Mouse (Mus musculus) neural tube, embryonic 14.5 days (tissue): ENCODE data around the gene Gadd45g. TPM values are rescaled to one million over a fixed set of nuclear protein-coding genes. Genes with fewer than 3 reads are reported as not detected.
"Not testable (repeated sequence)": the region's sequence is repeated elsewhere in the genome, so short reads cannot be mapped to it uniquely, and the experiment has no call there.

ENCODE experiments used
- ATAC-seq: fragments of 200-750 bp; cut with Nextera tagmentation; 2 replicates; pipeline ENCODE4 v1.8.0; 2017; ENCODE audit warnings: low read depth, mild to moderate bottlenecking, moderate TSS enrichment, moderate library complexity
- H3K27ac ChIP-seq: fragments of 300-500 bp; sonication (generic); 2 replicates; pipeline ENCODE4 v1.5.1; 2014; ENCODE audit warnings: low read depth, mild to moderate bottlenecking, control low read depth, low read length, moderate library complexity, mixed read lengths
- H3K27me3 ChIP-seq: fragments of 300-500 bp; sonication (generic); 2 replicates; pipeline ENCODE4 v1.6.1; 2014; ENCODE audit warnings: low read length; ENCODE audit not compliant: control insufficient read depth, insufficient read depth
- H3K36me3 ChIP-seq: fragments of 300-500 bp; sonication (generic); 2 replicates; pipeline ENCODE4 v1.6.1; 2014; ENCODE audit warnings: low read length, mixed read lengths; ENCODE audit not compliant: control insufficient read depth, insufficient read depth
- H3K4me1 ChIP-seq: fragments of 300-500 bp; sonication (generic); 2 replicates; pipeline ENCODE4 v1.6.1; 2014; ENCODE audit warnings: low read length; ENCODE audit not compliant: control insufficient read depth, insufficient read depth
- H3K4me2 ChIP-seq: fragments of 300-500 bp; sonication (generic); 2 replicates; pipeline ENCODE4 v1.6.1; 2014; ENCODE audit warnings: mild to moderate bottlenecking, low read depth, low read length, control low read depth
- H3K4me3 ChIP-seq: fragments of 300-500 bp; sonication (generic); 2 replicates; pipeline ENCODE4 v1.5.1; 2014; ENCODE audit warnings: low read depth, low read length, control low read depth, mixed read lengths
- H3K9ac ChIP-seq: fragments of 300-500 bp; sonication (generic); replicated peaks from 2 replicates; pipeline ENCODE4 v1.6.1; 2014; ENCODE audit warnings: low read depth, mild to moderate bottlenecking, control low read depth, low read length, mixed read lengths
- H3K9me3 ChIP-seq: fragments of 300-500 bp; sonication (generic); 2 replicates; pipeline ENCODE4 v1.6.1; 2016; ENCODE audit warnings: low read length; ENCODE audit not compliant: control insufficient read depth
- WGBS: fragments of 180-500 bp; shearing (Covaris S2); extraction: QIAGEN DNeasy Blood & Tissue Kit; methylation state at CpG from one replicate; pipeline ENCODE4 v1.1.7; 2014; 5-methylcytosine and 5-hydroxymethylcytosine counted together
- polyA plus RNA-seq: library from polyadenylated mRNA; unstranded; fragments of >200 nt; fragmentation: Nextera tagmentation; extraction: Ambion mirVana; gene quantifications from 2 replicates; pipeline ENCODE4 v1.2.1, GENCODE M21; 2014

Gene Gadd45g
- polyA plus RNA-seq, 1 experiment from 2014 or later, result 26.4 TPM

DNA sequence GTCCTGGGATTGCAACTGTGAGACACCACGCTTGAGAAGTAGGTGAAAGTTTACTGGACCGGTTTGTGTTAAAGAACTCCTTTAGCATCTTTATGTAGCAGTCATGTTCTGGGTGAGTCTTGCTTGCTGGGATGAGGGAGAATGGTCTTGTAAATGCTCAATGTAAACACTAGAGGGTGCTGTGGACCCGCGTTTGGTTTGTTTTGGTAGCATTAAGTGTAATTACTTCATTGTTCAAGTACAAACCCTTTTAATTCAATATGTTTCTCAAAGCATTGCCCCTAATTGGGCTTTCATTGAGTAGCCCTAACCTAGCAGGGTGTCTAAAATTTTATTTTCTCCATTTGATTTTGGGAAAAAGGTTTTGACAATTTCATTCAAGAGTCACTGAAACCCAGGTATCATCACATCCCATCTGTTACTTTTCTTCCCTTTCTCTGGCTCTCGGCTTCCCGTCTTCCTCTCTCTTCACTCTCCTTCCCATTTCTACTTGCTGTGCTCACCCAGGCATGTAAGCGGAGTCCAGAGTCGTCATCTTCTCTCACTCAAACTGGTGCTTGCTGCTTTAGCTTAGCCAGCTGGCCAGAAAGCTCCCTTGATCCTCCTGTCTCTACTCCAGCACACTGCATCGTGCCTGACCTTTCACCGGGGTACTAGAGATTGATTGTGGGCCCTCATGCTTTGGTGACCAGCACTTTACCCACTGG is 15.6 kb upstream of the Gadd45g start:
- no peaks in the 10 kb centered on the region for H3K4me1 ChIP-seq
- WGBS, result 32% methylated on average over 10 of the region's 10 CpGs
- ATAC-seq, result no peak
- no peaks in the 10 kb centered on the region for H3K36me3 ChIP-seq
- no peak overlapping the region for H3K4me3 ChIP-seq
- no peak overlapping the region for H3K27ac ChIP-seq
- no peaks in the 10 kb centered on the region for H3K27me3 ChIP-seq
- H3K4me2 ChIP-seq, result no peak overlapping the region
- H3K9ac ChIP-seq, result no peak overlapping the region
- no peaks in the 10 kb centered on the region for H3K9me3 ChIP-seq

DNA sequence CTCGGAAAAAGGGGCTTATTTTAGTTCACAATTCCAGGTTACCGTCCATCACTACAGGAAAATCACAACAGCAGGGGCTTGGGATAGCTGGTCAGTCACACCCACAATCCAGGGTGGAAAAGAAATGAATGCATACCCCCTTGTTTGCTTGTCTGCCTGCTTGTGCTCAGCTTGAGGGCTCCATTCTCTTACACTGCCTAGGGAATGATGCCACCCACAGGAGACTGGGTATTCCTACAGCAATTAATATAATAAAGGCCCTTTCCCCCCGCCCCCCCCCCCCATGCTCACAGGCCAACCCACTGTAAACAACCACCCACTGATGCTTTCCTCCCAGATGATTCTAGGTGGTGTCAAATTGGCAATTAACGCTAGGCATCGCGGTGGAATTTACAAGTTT is 14.0 kb upstream of the Gadd45g start:
- H3K27ac ChIP-seq, result no peak overlapping the region

DNA sequence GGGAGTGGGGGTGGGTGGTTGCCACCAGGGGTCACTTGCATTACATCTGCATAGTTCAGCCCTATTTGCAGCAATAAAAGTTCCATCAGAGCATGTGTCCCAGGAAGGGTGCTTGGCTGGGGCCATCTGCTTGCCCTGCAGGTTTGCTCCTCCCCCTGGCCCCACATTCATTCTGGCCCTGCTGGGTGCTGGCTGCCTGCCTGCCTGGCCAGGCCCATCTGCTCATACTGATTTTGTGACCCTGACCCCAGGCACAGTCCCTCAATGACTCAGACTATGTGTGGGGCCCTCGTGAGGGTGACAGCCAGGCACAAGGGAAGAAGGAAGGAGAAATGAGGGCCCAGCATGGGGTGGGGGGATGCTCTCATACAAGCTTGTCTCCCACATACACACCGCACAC is 12.9 kb upstream of the Gadd45g start:
- ATAC-seq, result peak; percentile 38; the same call in 1 of the 2 replicates
- Histone ChIP-seq H3K9me3 (no peaks in the 10 kb centered on the region), H3K4me1 (no peaks in the 10 kb centered on the region), H3K36me3 (no peaks in the 10 kb centered on the region), H3K27me3 (no peaks in the 10 kb centered on the region; the same call in 1 of the 2 replicates), H3K9ac (no peak overlapping the region), H3K4me2 (no peak overlapping the region), H3K27ac (no peak overlapping the region), H3K4me3 (no peak overlapping the region)
- WGBS, result 36% methylated on average over 2 of the region's 2 CpGs

More for the DNA sequence above, 14.0 kb upstream of the Gadd45g start:
- no peak for ATAC-seq
- no peaks in the 10 kb centered on the region for H3K36me3 ChIP-seq
- H3K4me3 ChIP-seq, result no peak overlapping the region
- 87% methylated on average over 6 of the region's 6 CpGs for WGBS
- H3K4me2 ChIP-seq, result no peak overlapping the region
- H3K4me1 ChIP-seq, result no peaks in the 10 kb centered on the region
- no peaks in the 10 kb centered on the region for H3K9me3 ChIP-seq
- no peaks in the 10 kb centered on the region for H3K27me3 ChIP-seq
- no peak overlapping the region for H3K9ac ChIP-seq

GRCm38 (mm10) chr13:51834024-51834423 is 12.5 kb upstream of the Gadd45g start:
- H3K36me3 ChIP-seq, H3K4me3 ChIP-seq, H3K9me3 ChIP-seq, ATAC-seq, H3K4me1 ChIP-seq, H3K4me2 ChIP-seq, H3K9ac ChIP-seq, H3K27ac ChIP-seq, H3K27me3 ChIP-seq: not testable (repeated sequence)
- 62% methylated on average over 8 of the region's 8 CpGs for WGBS

DNA sequence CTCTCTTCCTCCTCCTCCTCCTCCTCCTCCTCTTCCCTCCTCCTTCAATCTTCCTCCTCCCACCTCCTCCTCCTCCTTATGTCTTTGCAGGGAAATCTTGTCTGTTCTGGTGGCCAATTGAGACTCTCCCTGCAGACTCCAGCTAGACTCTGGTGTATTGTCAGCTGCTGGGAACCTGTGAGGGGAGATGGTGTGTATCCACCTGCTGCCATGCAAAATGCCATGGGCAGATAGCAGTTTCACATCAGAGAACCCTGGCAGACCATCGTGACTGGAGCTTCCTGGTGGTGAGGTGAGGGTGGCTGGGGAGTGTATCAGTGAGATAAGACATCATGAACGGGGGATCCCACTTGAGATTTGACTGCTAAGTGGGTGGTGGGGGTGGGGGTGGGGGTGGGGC is 12.0 kb upstream of the Gadd45g start:
- Histone ChIP-seq H3K4me2 (no peak overlapping the region), H3K4me1 (no peaks in the 10 kb centered on the region), H3K27ac (no peak overlapping the region), H3K27me3 (no peaks in the 10 kb centered on the region; the same call in 1 of the 2 replicates), H3K9me3 (no peaks in the 10 kb centered on the region), H3K4me3 (no peak overlapping the region), H3K36me3 (no peaks in the 10 kb centered on the region), H3K9ac (no peak overlapping the region)
- ATAC-seq, result no peak
- WGBS, result 65% methylated on average over 2 of the region's 2 CpGs

GRCm38 (mm10) chr13:51835208-51835607 is 11.3 kb upstream of the Gadd45g start:
- not testable (repeated sequence) for H3K27me3 ChIP-seq, H3K4me1 ChIP-seq, H3K4me3 ChIP-seq, H3K9me3 ChIP-seq, H3K9ac ChIP-seq, H3K4me2 ChIP-seq, ATAC-seq, H3K27ac ChIP-seq, H3K36me3 ChIP-seq
- 81% methylated on average over 4 of the region's 4 CpGs for WGBS

GRCm38 (mm10) chr13:51837402-51837801 is 9.1 kb upstream of the Gadd45g start:
- Histone ChIP-seq H3K4me2 (no peak overlapping the region), H3K4me3 (no peak overlapping the region), H3K36me3 (no peaks in the 10 kb centered on the region), H3K27ac (no peak overlapping the region), H3K27me3 (peaks cover 5% of the 10 kb centered on the region), H3K4me1 (no peaks in the 10 kb centered on the region; the same call in 1 of the 2 replicates), H3K9me3 (no peaks in the 10 kb centered on the region), H3K9ac (no peak overlapping the region)
- no peak for ATAC-seq
- 67% methylated on average over 5 of the region's 5 CpGs for WGBS

- H3K27ac ChIP-seq, result no peak overlapping the region
- peaks cover 9% of the 10 kb centered on the region for H3K27me3 ChIP-seq
- H3K9ac ChIP-seq, result no peak overlapping the region
- H3K4me2 ChIP-seq, result no peak overlapping the region
- 0 out of 2 replicates have a peak, but pooled peaks have one; percentile 6 for ATAC-seq
- no peaks in the 10 kb centered on the region for H3K36me3 ChIP-seq
- no peak overlapping the region for H3K4me3 ChIP-seq
- no peaks in the 10 kb centered on the region for H3K9me3 ChIP-seq
- H3K4me1 ChIP-seq, result no peaks in the 10 kb centered on the region; the same call in 1 of the 2 replicates
- WGBS, result 24% methylated on average over 8 of the region's 8 CpGs
Observed at GRCm38 (mm10) chr13:51839250-51840026, 7.0 kb upstream of the Gadd45g start.

GRCm38 (mm10) chr13:51840702-51841101 is 5.8 kb upstream of the Gadd45g start:
- 62% methylated on average over 6 of the region's 6 CpGs for WGBS
- Histone ChIP-seq H3K4me2 (no peak overlapping the region), H3K36me3 (no peaks in the 10 kb centered on the region), H3K27ac (no peak overlapping the region), H3K9me3 (no peaks in the 10 kb centered on the region), H3K9ac (no peak overlapping the region), H3K27me3 (peaks cover 9% of the 10 kb centered on the region), H3K4me3 (no peak overlapping the region), H3K4me1 (no peaks in the 10 kb centered on the region; the same call in 1 of the 2 replicates)
- ATAC-seq, result no peak
